Mouse (Mus musculus) cerebellum, adult (tissue): Measurements from ENCODE around the gene Rb1.

Experiments used
- ATAC-seq: cut with Nextera tagmentation; 2 replicates; pipeline ENCODE4 v1.9.2; 2017; ENCODE audit warnings: mild to moderate bottlenecking, moderate library complexity, mixed read lengths; ENCODE audit not compliant: insufficient number of reproducible peaks, low FRiP score, low TSS enrichment

The Rb1 gene

GRCm38 (mm10) chr14:73325456-73326381, at the start of gene Rb1:
Gene Rb1 (minus strand): TSS chr14:73325822.
- ATAC-seq = peak; percentile 82

DNA sequence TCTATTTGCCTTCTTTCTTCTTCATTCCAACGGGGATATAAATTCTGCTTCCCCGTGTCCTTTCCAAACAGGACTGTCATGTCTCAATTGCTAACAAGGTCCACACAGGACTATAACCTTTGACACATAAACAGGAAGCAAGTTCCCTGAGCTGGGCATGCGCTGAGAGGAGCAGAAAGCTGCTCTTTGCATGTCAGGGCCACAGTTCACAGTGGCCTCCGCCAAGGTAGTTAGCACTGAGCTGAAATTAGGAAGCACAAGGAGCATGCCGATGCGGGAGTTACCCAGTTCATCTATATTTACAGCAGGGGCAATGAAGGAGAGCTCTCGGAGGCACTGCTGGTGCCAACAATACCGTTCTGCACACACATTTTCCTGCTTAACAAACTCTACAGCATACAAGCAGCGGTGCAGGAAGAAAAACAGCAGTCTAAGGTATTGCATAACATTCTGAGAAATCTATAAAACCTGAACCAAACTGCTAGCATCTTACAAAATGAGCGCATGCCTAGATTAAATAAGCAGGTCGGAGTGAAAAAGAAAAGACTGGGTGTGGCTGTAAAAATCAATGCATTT, 48.8 kb upstream of the Rb1 start:
- ATAC-seq = 0 out of 2 replicates have a peak, but pooled peaks have one; percentile 27

DNA sequence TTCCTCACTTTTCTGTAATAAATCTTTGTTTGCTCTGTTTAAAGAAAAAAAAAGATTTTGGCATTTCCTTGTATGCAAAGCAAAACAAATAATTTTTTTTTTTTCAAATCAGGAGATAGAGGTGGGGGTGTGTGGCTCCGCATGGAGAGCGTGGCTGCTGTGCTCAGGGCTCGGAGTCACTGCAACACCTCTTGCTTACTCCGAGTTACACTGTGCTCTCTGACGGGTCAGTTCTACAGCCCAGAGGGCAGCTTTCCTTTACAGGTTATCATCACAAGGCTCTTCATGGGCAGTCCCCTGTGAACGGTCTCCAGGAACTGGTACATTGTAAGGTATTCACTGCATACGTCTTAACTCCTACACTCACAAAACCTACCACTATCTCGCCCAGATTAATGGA, 48.0 kb upstream of the Rb1 start:
- no peak for ATAC-seq

DNA sequence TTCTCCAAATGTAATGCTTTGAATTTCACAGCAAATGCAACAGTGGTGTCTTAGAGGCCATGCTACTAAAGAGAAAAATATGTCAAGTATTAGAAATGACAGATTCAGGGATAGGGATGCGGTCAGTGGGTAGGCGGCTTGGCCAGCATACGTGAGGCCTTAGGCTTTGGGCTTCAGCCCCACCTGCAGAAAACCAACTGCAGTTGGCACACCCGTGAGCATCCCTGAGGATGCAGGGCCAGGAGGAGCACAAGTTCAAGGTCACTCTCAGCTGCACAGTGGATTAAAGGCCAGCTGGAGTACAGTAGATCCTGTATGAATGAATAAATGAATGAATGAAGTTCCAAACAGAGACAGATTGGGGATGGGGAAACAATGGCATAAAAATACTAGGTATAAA, 47.4 kb upstream of the Rb1 start:
- ATAC-seq = no peak

GRCm38 (mm10) chr14:73371577-73371976, 46.0 kb upstream of the Rb1 start:
- ATAC-seq = no peak

GRCm38 (mm10) chr14:73370695-73371372, 45.2 kb upstream of the Rb1 start:
- no peak for ATAC-seq

DNA sequence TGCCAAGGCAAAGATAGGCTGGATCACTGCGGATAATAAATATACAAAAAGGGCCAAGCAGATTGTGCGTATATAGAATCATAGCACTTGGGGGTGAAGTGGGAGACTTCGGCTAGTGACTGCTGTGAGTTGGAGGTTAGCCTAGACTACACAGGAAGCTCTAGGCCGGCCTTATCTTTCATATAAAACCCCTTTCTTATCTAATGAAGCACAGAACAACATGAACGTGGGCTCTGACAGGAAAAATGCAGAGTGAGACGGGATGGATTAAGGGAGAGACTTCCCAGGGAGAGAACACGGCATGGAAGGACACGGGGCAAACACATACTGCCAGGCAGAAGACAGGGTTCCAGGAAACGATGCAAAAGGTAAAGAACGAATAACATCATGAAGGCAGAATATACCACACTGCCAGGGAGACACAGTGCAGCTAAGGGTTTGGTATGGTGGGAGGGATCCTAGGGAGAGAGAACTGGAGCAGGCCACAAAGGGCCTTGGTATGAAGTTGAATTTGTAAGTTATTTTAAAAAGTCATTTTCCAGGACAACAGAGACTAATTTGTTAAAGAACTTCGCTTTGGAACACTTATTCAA, 44.6 kb upstream of the Rb1 start:
- no peak for ATAC-seq

DNA sequence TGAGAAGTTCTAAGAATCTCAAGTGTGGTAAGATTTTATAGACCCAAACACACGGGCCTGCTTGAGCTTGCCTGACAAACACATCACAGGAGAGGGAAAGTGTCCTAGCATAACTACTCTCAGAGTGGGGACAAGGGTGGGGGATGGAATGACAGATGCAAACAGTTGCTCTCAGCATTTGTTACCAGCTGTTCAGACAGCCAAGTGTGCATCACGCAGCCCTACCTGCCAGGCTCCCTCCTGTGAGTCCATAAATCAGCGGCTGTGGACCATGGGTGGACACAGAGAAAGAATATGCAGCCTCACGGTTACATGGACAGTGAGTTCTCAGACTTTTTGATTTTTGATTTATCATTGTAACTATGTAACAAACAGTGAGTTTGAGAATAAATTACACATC, 44.0 kb upstream of the Rb1 start:
- no peak for ATAC-seq

GRCm38 (mm10) chr14:73368966-73369365, 43.3 kb upstream of the Rb1 start:
- no peak for ATAC-seq

- ATAC-seq = no peak
Measured at GRCm38 (mm10) chr14:73368221-73368620, 42.6 kb upstream of the Rb1 start.

- no peak for ATAC-seq
Measured at GRCm38 (mm10) chr14:73366278-73366677, 40.7 kb upstream of the Rb1 start.

- no peak for ATAC-seq
Measured at GRCm38 (mm10) chr14:73363782-73364181, 38.2 kb upstream of the Rb1 start.

- no peak for ATAC-seq
Measured at GRCm38 (mm10) chr14:73354700-73355099, 29.1 kb upstream of the Rb1 start.

DNA sequence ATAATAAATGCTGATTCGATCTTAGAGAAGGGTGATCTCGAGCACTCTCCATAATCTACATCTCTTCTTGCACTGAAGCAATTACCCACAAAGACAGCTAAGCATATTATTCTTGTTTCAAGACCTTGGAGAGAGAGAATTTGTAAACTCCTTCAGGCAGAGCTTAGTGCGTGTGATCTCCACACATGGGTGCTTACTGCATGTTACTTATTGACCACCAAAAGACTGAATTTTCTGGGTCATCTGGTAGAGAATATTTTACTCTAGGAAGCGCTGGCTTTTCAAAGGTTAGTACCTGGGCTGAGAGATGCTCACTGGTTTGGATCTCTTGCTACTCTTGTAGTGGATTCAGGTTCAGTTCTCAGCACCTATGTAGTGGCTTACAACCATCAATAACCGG, 25.5 kb upstream of the Rb1 start:
- no peak for ATAC-seq

DNA sequence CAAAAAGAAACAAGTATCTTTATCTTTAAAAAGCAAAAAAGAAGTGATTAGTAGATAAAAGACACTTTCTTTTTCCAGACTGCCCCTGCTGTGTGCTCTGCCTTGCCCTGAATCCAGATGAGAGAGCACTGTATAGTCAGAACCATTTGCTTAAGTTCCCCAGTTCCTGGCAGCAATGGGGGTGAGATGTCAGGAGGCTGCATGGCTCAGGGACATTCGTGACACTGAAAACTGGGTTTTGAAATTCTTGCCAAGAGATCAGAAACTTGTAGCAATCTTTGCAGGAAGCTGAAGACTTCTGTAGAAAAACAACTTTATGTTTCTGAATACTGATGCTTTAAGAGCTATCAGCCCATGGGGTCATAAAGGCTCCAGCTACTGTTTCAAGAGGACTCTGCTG, 24.4 kb upstream of the Rb1 start:
- ATAC-seq = no peak

- ATAC-seq = no peak
Measured at GRCm38 (mm10) chr14:73349061-73349670, 23.5 kb upstream of the Rb1 start.

- no peak for ATAC-seq
Measured at GRCm38 (mm10) chr14:73347302-73347701, 21.7 kb upstream of the Rb1 start.

DNA sequence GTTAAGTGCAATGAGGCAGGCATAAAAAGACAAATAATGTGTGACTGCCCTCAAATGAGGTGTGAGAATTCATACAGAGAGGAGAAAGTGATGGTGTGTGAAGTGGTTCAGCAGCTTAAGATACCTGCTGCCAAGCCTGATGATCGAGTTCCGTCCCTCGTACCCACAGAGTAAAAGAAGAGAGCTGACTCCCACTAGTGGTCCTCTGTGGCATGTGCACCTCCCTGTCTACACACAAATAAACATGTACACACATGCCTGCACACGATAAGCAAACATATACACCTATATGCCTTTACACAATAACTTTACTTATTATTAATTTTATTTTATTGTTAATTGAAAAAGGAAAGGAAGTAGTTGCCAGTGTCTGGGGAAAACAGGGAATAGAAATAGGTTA, 20.0 kb upstream of the Rb1 start:
- ATAC-seq = no peak

DNA sequence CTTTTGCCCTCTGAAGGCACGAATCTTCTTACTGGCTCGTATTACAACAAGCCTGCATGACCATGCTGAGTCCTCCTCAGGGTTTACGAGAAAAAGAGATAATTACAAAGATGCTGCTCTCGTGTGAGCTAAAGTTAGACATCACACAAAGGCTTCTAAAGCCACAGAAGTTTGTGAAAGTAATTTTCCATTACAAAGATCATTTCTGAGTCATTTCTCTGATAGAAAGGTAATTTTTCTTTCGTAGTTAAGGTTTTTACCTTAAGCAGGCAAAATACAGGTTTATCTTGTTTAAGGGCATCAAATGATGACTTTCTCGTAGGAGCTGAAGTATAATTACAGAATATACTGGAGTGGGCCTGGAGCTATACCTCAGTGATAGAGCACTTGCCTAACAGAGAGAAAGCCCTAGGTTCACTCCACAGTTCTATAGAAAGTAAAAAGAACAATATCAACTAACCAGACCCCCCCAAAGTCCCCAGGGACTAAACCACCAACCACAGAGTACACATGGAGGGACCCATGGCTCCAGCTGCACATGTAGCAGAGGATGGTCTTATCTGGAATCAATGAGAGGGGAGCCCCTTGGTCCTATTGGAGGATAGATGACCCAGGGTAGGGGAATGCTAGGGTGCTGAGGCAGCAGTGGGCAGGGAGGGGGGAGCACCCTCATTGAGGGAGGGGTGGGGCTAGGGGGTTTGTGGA, 14.6 kb upstream of the Rb1 start:
- ATAC-seq = no peak

DNA sequence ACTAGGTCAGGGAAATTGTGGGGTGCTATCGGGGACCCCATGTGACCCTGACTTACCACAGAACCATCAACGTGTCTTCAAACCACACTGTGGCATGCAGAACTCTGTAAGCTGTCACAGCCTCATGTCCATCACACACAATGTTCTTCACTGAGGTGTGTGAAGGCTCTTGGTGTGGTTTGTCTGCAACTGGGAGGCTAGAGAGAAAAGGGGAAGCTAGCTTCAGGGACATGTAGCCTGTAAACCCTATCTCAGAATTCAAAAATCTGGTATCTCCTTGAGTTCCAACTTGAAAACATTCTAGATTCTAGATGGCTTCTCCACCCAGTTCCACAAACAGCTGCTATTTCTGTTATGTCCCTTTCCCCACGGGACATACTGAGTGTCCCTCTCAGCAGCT, 14.0 kb upstream of the Rb1 start:
- ATAC-seq = no peak
